Mouse (Mus musculus) embryonic facial prominence, embryonic 11.5 days (tissue): ENCODE results near the gene Nova2. TPM values are rescaled to one million over a fixed set of nuclear protein-coding genes. Genes with fewer than 3 reads are reported as not detected.

Experiments
- ATAC-seq: fragments of 200-750 bp; cut with Nextera tagmentation; replicated peaks from 2 replicates; pipeline ENCODE4 v1.8.0; 2017; ENCODE audit warnings: low read depth; ENCODE audit not compliant: insufficient number of reproducible peaks, low FRiP score, low TSS enrichment
- DNase-seq: peaks from one replicate; pipeline ENCODE4 v3.0.0-alpha.2; 2015; ENCODE audit warnings: low spot score
- H3K27ac ChIP-seq: fragments of 300-500 bp; sonication (generic); replicated peaks from 2 replicates; pipeline ENCODE4 v1.5.1; 2014; ENCODE audit warnings: mild to moderate bottlenecking, low read depth, low read length, control low read depth
- H3K27me3 ChIP-seq: fragments of 300-500 bp; sonication (generic); 2 replicates; pipeline ENCODE4 v1.6.1; 2014; ENCODE audit warnings: mild to moderate bottlenecking, low read length, moderate library complexity, mixed read lengths; ENCODE audit not compliant: control insufficient read depth, insufficient read depth
- H3K36me3 ChIP-seq: fragments of 300-500 bp; sonication (generic); replicated peaks from 2 replicates; pipeline ENCODE4 v1.6.1; 2014; ENCODE audit warnings: low read depth, mild to moderate bottlenecking, low read length, moderate library complexity, mixed read lengths; ENCODE audit not compliant: control insufficient read depth, insufficient read depth
- H3K4me1 ChIP-seq: fragments of 300-500 bp; sonication (generic); 2 replicates; pipeline ENCODE4 v1.6.1; 2014; ENCODE audit warnings: low read length, mixed read lengths; ENCODE audit not compliant: control insufficient read depth, insufficient read depth
- H3K4me2 ChIP-seq: fragments of 300-500 bp; sonication (generic); 2 replicates; pipeline ENCODE4 v1.6.1; 2014; ENCODE audit warnings: low read depth, mild to moderate bottlenecking, control low read depth, low read length, moderate library complexity
- H3K4me3 ChIP-seq: fragments of 300-500 bp; sonication (generic); 2 replicates; pipeline ENCODE4 v1.5.1; 2014; ENCODE audit warnings: low read depth, low read length, control low read depth
- H3K9ac ChIP-seq: fragments of 300-500 bp; sonication (generic); replicated peaks from 2 replicates; pipeline ENCODE4 v1.6.1; 2014; ENCODE audit warnings: mild to moderate bottlenecking, control low read depth, low read length
- H3K9me3 ChIP-seq: fragments of 300-500 bp; sonication (generic); replicated peaks from 2 replicates; pipeline ENCODE4 v1.6.1; 2016; ENCODE audit warnings: mild to moderate bottlenecking, low read length, inconsistent platforms, mixed read lengths; ENCODE audit not compliant: control insufficient read depth
- WGBS: fragments of 180-500 bp; shearing (Covaris S2); extraction: QIAGEN DNeasy Blood & Tissue Kit; methylation state at CpG from one replicate; pipeline ENCODE4 v1.1.7; 2014; 5-methylcytosine and 5-hydroxymethylcytosine counted together
- polyA plus RNA-seq: library from polyadenylated mRNA; unstranded; fragments of >200 nt; fragmentation: Nextera tagmentation; extraction: Ambion mirVana; gene quantifications from 2 replicates; pipeline ENCODE4 v1.2.1, GENCODE M21; 2014

Gene Nova2
- polyA plus RNA-seq, 1 experiment from 2014 or later, result 1.4 TPM

DNA sequence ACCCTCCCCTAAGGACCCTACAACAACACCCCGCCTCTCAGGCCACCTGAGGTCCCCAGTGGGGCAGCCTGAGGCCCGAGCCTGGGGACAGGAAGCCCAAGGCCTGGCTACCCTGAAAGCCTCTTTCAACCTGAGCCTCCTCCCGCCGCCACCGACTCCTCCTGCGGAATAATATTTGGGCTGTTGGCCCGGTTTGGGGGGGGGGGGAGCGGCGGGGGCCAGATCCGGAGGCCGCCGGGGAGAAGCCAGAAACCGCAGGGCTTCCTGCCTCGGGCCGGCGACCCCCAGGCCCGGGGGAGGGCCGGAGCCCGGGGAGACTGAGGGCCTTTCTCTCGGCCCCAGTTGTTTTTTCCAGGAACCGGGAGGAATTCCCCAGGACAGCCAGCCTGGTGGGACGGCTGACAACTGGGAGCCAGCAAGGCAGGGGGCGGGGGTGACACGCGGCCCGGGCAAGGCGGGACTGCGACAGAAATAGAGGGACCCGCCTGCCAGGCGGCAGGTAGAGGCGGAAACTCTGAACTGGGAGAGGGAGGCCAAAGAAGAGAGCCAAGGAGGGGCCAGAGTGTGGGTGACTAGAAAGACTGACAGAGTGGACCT is 86.4 kb downstream of the Nova2 start:
- 3% methylated on average over 31 of the region's 31 CpGs for WGBS
- ATAC-seq, result no peak

DNA sequence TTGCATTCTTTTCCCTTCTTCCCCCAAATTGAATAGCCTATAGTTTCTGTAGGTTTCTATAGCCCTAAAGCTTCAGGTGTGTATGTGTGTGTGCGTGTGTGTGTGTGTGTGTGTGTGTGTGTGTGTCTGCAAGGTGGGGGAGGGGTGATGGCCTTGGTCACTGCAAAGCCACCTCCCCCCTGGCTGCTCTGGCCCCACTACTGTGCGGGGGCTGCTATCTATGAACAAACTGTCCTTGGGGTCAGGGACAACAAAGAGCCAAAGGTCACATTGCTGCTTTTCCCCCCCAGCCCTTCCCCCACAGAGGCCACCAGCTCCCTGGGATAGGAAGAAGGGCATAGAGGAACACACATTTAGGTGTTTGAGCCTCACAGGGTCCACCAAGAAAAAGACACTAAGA is 87.2 kb downstream of the Nova2 start:
- no peak overlapping the region for H3K4me2 ChIP-seq
- no peaks in the 10 kb centered on the region for H3K9me3 ChIP-seq
- H3K4me1 ChIP-seq, result peaks cover 3% of the 10 kb centered on the region; the same call in 1 of the 2 replicates
- no peak for ATAC-seq
- no peaks in the 10 kb centered on the region; the same call in 1 of the 2 replicates for H3K36me3 ChIP-seq
- no peaks in the 10 kb centered on the region for H3K27me3 ChIP-seq
- DNase-seq, result no peak
- 38% methylated on average over 2 of the region's 2 CpGs for WGBS
- no peak overlapping the region for H3K9ac ChIP-seq
- no peak overlapping the region for H3K27ac ChIP-seq
- H3K4me3 ChIP-seq, result no peak overlapping the region

More for the DNA sequence above, 86.4 kb downstream of the Nova2 start:
- H3K9ac ChIP-seq, result peak overlapping the region; percentile 72
- peaks cover 3% of the 10 kb centered on the region; the same call in 1 of the 2 replicates for H3K4me1 ChIP-seq
- no peak overlapping the region for H3K27ac ChIP-seq
- no peak for DNase-seq
- peak overlapping the region; percentile 22 for H3K4me3 ChIP-seq
- H3K4me2 ChIP-seq, result peak overlapping the region; percentile 78
- H3K36me3 ChIP-seq, result no peaks in the 10 kb centered on the region; the same call in 1 of the 2 replicates
- no peaks in the 10 kb centered on the region for H3K9me3 ChIP-seq
- H3K27me3 ChIP-seq, result no peaks in the 10 kb centered on the region

DNA sequence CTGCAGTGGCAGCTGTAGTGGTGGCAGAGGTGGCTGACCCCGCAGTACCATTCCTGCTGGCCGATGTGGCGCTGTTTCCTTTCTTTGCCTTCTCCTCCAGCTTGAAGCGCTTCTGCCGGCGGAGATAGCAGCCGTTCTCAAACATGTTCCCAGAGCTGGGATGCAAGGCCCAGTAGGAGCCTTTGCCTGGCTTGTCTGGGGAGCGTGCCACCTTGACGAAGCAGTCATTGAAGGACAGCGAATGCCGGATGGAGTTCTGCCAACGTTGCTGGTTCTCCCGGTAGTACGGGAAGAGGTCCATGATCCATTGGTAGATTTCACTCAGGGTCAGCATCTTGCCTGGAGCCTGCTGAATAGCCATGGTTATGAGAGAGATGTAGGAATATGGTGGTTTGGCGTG is 88.8 kb downstream of the Nova2 start:
- Histone ChIP-seq H3K4me3 (no peak overlapping the region), H3K9me3 (no peaks in the 10 kb centered on the region), H3K9ac (no peak overlapping the region), H3K36me3 (no peaks in the 10 kb centered on the region), H3K27ac (no peak overlapping the region), H3K4me2 (no peak overlapping the region), H3K4me1 (peaks cover 3% of the 10 kb centered on the region; the same call in 1 of the 2 replicates), H3K27me3 (no peaks in the 10 kb centered on the region)
- 64% methylated on average over 15 of the region's 15 CpGs for whole genome bisulfite sequencing
- ATAC-seq, result no peak
- DNase-seq, result no peak

Other genes with a start within 250 kb of the Nova2 start
- not detected in 2 replicates for gene Psg20, start 239.7 kb upstream of the Nova2 start, polyA plus RNA-seq
- gene Psg22, start 207.8 kb upstream of the Nova2 start, polyA plus RNA-seq, result not detected in 2 replicates
- not detected in 2 replicates for gene Psg19, start 127.4 kb upstream of the Nova2 start, polyA plus RNA-seq
- not detected in 2 replicates for gene Psg17, start 104.3 kb upstream of the Nova2 start, polyA plus RNA-seq
- 0.20 and 0.33 TPM in 2 replicates for gene Mill2, start 85.9 kb upstream of the Nova2 start, polyA plus RNA-seq
- 0.49 and 0.70 TPM in 2 replicates for gene Pglyrp1, start 54.6 kb upstream of the Nova2 start, polyA plus RNA-seq
- gene Ccdc61, start 15.5 kb upstream of the Nova2 start, polyA plus RNA-seq, result 22.6 and 26.5 TPM in 2 replicates
- gene Nanos2, start 61.5 kb downstream of the Nova2 start, polyA plus RNA-seq, result not detected in 2 replicates
- 4.3 and 5.3 TPM in 2 replicates for gene Mypop, start 65.4 kb downstream of the Nova2 start, polyA plus RNA-seq
- 27.9 and 28.3 TPM in 2 replicates for gene Irf2bp1, start 78.2 kb downstream of the Nova2 start, polyA plus RNA-seq
- gene Foxa3, start 97.7 kb downstream of the Nova2 start, polyA plus RNA-seq, result not detected in 2 replicates
- gene Sympk, start 98.5 kb downstream of the Nova2 start, polyA plus RNA-seq, result 34.8 and 36.3 TPM in 2 replicates
- not detected in 2 replicates for gene Rsph6a, start 128.8 kb downstream of the Nova2 start, polyA plus RNA-seq
- 17.2 and 17.7 TPM in 2 replicates for gene Dmwd, start 150.3 kb downstream of the Nova2 start, polyA plus RNA-seq
- 5.1 and 6.5 TPM in 2 replicates for gene Dmpk, start 158.0 kb downstream of the Nova2 start, polyA plus RNA-seq
- 10.0 and 10.5 TPM in 2 replicates for gene Six5, start 168.7 kb downstream of the Nova2 start, polyA plus RNA-seq
- 2.4 TPM in 2 replicates for gene Gm4969, start 192.5 kb downstream of the Nova2 start, polyA plus RNA-seq
- gene Fbxo46, start 194.0 kb downstream of the Nova2 start, polyA plus RNA-seq, result 7.4 and 7.7 TPM in 2 replicates
- gene Qpctl, start 223.4 kb downstream of the Nova2 start, polyA plus RNA-seq, result 9.4 and 9.7 TPM in 2 replicates
- gene Snrpd2, start 223.8 kb downstream of the Nova2 start, polyA plus RNA-seq, result 157 and 171 TPM in 2 replicates
- gene Gipr, start 240.2 kb downstream of the Nova2 start, polyA plus RNA-seq, result 0.15 and 0.77 TPM in 2 replicates